Mouse (Mus musculus) central nervous system, embryonic 14 days (tissue): ENCODE results near the gene Sox14. TPM values are rescaled to one million over a fixed set of nuclear protein-coding genes. Genes with fewer than 3 reads are reported as not detected.

Experiments
- polyA plus RNA-seq: library from polyadenylated mRNA; depleted of rRNA; stranded (reverse); fragments of >200 nt; gene quantifications from 2 replicates; pipeline ENCODE4 v1.2.3, GENCODE M21; 2012; rRNA removed

Gene Sox14
- polyA plus RNA-seq, result 19.1 and 26.2 TPM in 2 replicates

DNA sequence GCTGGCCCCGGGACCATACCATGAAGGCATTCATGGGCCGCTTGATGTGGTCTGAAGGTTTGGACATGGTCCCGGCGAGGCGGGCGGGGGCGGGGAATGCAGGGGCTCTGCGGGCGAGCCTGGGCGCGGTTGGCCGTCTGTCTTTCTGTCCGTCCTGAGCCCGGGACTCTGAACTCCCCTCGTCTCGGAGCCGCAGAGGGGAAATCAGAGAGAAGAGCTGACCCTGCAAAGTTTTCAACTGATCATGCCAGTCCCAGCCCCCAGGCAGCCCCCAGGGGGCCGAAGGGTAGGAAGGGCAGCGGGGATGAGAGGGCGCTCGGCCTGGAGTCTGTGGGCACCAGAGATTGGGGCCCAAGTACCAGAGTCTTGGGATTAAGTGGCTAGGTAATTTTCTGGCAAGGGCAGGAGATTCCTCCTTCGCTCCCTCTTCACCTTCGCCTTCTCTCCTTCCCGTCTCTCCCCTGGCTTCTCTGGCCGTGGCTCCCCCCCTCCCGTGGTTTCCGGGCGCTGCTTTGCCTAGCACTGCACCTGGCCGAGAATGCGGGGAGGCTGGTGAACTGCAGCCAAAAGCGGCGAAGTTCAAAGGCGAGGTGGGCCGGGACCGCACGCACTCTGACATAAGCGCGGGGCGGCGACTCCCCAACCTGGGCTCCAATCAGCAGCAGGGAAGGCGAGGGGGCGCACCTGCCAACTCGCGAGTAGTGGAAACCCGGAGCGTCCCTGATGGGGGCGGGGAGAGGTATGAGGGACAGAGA, at the start of gene Sox14:
Gene Sox14 (minus strand): TSS at position 553 of the 755 bp plus-strand sequence.

Other genes starting within 250 kb of the Sox14 start
- gene Dzip1l, start 246.7 kb downstream of the Sox14 start, polyA plus RNA-seq, result 7.1 and 8.5 TPM in 2 replicates
- not detected in 2 replicates for gene Cldn18, start 158.9 kb downstream of the Sox14 start, polyA plus RNA-seq